Mouse (Mus musculus): ENCODE data around the gene Tac4. TPM values are rescaled to one million over a fixed set of nuclear protein-coding genes. Genes with fewer than 3 reads are reported as not detected.

Tac4 gene
- polyA plus RNA-seq, 1 experiment = 0.44 TPM

DNA sequence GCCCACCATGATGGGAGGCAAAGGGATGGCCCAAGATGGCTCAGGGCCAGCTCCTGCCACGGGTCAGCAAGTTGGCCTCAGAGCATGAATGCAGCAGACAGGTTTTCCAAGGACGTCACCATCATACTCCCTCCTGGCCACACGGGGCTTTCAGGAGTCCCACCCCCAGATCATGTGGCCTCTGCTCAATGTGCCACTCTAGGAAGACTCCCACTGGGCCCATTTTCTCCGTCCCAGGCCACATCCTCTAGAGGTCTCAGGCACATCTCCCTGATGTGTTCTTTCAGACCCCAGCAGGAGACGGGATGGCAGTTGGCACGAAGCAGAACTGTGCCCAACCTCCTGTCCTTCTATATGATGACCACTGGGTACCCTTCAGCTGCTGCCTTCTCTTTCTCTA is 18.7 kb upstream of the Tac4 start:
- TF ChIP-seq POLR2A (IDR thresholded peaks at IDR 0.05; ENCODE audit: low read depth, low read length) (no peak), CTCF (IDR thresholded peaks at IDR 0.05; ENCODE audit: extremely low read depth, insufficient read depth, insufficient read length, insufficient replicate concordance) (no peak)
- WGBS = 75% methylated on average over 6 of the region's 6 CpGs
- H3K27me3 ChIP-seq (ENCODE audit: control insufficient read depth, insufficient read depth, low read length) = no peaks in the 10 kb centered on the region

DNA sequence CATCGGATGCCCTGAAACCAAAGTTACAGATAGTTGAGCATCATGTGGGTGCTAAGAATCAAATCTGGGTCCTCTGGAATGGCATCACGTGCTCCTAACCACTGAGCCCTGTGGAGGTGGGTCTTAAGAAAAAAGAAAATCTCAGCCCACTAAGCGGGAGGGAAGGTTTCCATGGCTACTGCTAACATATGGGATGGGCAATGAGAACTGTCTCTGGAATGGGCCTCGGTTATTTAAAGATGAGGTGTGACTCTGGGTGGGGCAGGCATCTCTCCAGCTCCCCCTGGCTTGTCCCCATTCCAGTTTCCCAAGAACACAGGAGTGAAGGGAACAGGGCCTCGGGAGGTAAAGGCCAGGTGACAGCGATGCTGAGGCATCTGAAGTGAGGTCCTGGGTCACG is 15.9 kb upstream of the Tac4 start:
- TF ChIP-seq CTCF (IDR thresholded peaks at IDR 0.05; ENCODE audit: extremely low read depth, insufficient read depth, insufficient read length, insufficient replicate concordance) (no peak), POLR2A (IDR thresholded peaks at IDR 0.05; ENCODE audit: low read depth, low read length) (no peak)
- Histone ChIP-seq H3K27me3 (ENCODE audit: control insufficient read depth, insufficient read depth, low read length) (no peaks in the 10 kb centered on the region), H3K4me1 (ENCODE audit: control insufficient read depth, insufficient read depth, insufficient read length) (no peaks in the 10 kb centered on the region), H3K36me3 (ENCODE audit: control insufficient read depth, insufficient read depth, low read length) (no peaks in the 10 kb centered on the region), H3K4me3 (ENCODE audit: extremely low read depth, insufficient read depth, insufficient read length) (no peak overlapping the region), H3K27ac (ENCODE audit: insufficient read depth, low read length) (no peak overlapping the region)
- WGBS = 79% methylated on average over 7 of the region's 7 CpGs
- DNase-seq (ENCODE audit: low read depth in 1 of 2, low spot score in 2 of 2) = no peak

More for the DNA sequence above, 18.7 kb upstream of the Tac4 start:
- H3K36me3 ChIP-seq (ENCODE audit: control insufficient read depth, insufficient read depth, low read length) = no peaks in the 10 kb centered on the region
- no peak for DNase-seq (ENCODE audit: low read depth in 1 of 2, low spot score in 2 of 2)
- no peaks in the 10 kb centered on the region for H3K4me1 ChIP-seq (ENCODE audit: control insufficient read depth, insufficient read depth, insufficient read length)
- H3K4me3 ChIP-seq (ENCODE audit: extremely low read depth, insufficient read depth, insufficient read length) = no peak overlapping the region
- no peak overlapping the region for H3K27ac ChIP-seq (ENCODE audit: insufficient read depth, low read length)

DNA sequence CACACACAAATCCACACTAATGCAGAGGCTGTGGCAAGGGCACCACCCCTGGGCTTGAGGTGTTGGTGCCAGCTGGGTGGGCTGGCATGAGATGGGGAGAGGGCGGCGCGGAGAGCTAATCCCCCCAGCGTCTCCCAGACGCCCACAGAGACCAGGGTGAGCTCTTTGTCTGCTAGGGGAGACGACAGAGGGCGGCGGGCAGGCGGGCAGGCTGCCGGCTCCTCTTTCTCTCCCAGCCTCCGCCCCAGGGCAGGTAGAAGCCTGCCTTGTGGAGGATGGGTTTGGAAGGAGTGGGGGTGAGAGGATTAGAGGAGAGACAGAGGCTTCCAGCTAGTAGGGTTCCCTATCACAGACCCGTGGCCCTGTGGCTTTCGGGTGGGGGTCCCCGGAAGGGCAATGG is 14.3 kb upstream of the Tac4 start:
- no peak for DNase-seq (ENCODE audit: low read depth in 1 of 2, low spot score in 2 of 2)
- Histone ChIP-seq H3K27me3 (ENCODE audit: control insufficient read depth, insufficient read depth, low read length) (no peaks in the 10 kb centered on the region), H3K27ac (ENCODE audit: insufficient read depth, low read length) (no peak overlapping the region), H3K36me3 (ENCODE audit: control insufficient read depth, insufficient read depth, low read length) (no peaks in the 10 kb centered on the region), H3K4me1 (ENCODE audit: control insufficient read depth, insufficient read depth, insufficient read length) (no peaks in the 10 kb centered on the region), H3K4me3 (ENCODE audit: extremely low read depth, insufficient read depth, insufficient read length) (no peak overlapping the region)
- WGBS = 89% methylated on average over 14 of the region's 14 CpGs
- TF ChIP-seq POLR2A (IDR thresholded peaks at IDR 0.05; ENCODE audit: low read depth, low read length) = no peak
- TF ChIP-seq CTCF (IDR thresholded peaks at IDR 0.05; ENCODE audit: extremely low read depth, insufficient read depth, insufficient read length, insufficient replicate concordance) = no peak

DNA sequence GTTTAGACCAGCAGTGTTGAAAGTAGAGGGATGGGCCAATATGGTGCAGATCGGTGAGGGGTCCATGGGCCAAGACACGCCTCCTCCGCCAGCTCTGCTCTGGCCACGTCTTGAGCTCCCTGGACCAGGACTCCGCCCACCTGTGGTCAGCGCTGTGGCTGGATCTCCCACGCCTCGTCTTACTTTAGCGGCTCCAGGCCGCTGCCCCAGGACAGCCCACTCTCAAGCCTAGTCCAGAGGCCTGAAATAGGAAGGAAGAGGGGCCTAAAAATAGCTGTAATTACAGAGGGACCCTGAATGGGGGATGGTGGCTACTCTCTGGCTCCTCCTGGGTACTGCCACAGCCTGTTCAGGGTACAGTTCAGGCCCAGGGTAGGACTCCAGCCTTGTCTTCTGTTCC is 11.2 kb upstream of the Tac4 start:
- Histone ChIP-seq H3K4me3 (ENCODE audit: extremely low read depth, insufficient read depth, insufficient read length) (no peak overlapping the region), H3K27me3 (ENCODE audit: control insufficient read depth, insufficient read depth, low read length) (no peaks in the 10 kb centered on the region), H3K36me3 (ENCODE audit: control insufficient read depth, insufficient read depth, low read length) (no peaks in the 10 kb centered on the region), H3K27ac (ENCODE audit: insufficient read depth, low read length) (no peak overlapping the region), H3K4me1 (ENCODE audit: control insufficient read depth, insufficient read depth, insufficient read length) (no peaks in the 10 kb centered on the region)
- TF ChIP-seq POLR2A (IDR thresholded peaks at IDR 0.05; ENCODE audit: low read depth, low read length) (no peak), CTCF (IDR thresholded peaks at IDR 0.05; ENCODE audit: extremely low read depth, insufficient read depth, insufficient read length, insufficient replicate concordance) (no peak)
- WGBS = 34% methylated on average over 10 of the region's 10 CpGs
- no peak for DNase-seq (ENCODE audit: low read depth in 1 of 2, low spot score in 2 of 2)

DNA sequence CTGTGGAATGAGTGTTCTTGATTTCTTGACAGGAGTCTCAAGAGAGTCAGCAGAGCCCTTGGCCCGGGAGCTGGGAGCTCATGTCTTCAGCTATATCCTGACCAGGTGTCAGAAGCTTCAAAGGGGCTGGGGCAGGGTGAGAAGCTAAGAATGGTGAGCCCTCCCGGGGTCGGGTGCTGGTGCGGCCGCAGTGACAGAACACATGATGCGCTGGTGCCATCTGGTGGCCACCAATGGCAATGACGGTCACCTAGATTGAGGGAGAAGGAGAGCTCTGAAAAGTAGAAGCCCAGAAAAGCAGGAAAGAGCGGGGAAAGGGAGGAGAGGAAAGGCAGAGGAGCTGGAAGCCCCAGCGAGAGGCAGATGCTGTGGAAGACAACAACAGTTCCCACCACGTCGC is 10.0 kb upstream of the Tac4 start:
- H3K27ac ChIP-seq (ENCODE audit: insufficient read depth, low read length) = no peak overlapping the region
- H3K27me3 ChIP-seq (ENCODE audit: control insufficient read depth, insufficient read depth, low read length) = no peaks in the 10 kb centered on the region

DNA sequence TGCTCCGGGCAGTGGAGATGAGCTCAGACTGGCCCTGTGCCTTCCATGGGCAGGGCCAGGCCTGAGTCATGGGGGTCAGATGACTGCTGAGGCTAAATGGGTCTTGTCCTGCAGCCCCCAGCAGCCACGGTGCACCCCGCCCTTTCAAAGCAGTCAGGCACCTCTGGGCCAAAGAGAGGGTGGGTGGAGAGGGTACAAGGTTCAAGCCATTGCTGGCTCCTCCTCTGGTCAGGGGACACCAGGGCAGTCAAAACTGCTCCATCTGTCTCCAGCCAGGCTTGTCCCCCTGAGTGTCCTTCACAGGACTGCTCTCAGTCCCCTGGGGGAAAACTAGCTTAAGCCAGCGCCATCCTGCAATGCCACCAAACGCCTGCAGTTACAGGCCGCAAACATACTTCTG is 9.2 kb upstream of the Tac4 start:
- WGBS = 91% methylated on average over 6 of the region's 6 CpGs
- DNase-seq (ENCODE audit: low read depth in 1 of 2, low spot score in 2 of 2) = no peak
- H3K27ac ChIP-seq (ENCODE audit: insufficient read depth, low read length) = no peak overlapping the region
- H3K27me3 ChIP-seq (ENCODE audit: control insufficient read depth, insufficient read depth, low read length) = no peaks in the 10 kb centered on the region
- TF ChIP-seq POLR2A (IDR thresholded peaks at IDR 0.05; ENCODE audit: low read depth, low read length) = no peak
- no peak for TF ChIP-seq CTCF (IDR thresholded peaks at IDR 0.05; ENCODE audit: extremely low read depth, insufficient read depth, insufficient read length, insufficient replicate concordance)
- no peaks in the 10 kb centered on the region for H3K4me1 ChIP-seq (ENCODE audit: control insufficient read depth, insufficient read depth, insufficient read length)
- H3K4me3 ChIP-seq (ENCODE audit: extremely low read depth, insufficient read depth, insufficient read length) = no peak overlapping the region
- H3K36me3 ChIP-seq (ENCODE audit: control insufficient read depth, insufficient read depth, low read length) = no peaks in the 10 kb centered on the region

More for the DNA sequence above, 10.0 kb upstream of the Tac4 start:
- no peaks in the 10 kb centered on the region for H3K4me1 ChIP-seq (ENCODE audit: control insufficient read depth, insufficient read depth, insufficient read length)
- no peaks in the 10 kb centered on the region for H3K36me3 ChIP-seq (ENCODE audit: control insufficient read depth, insufficient read depth, low read length)
- TF ChIP-seq POLR2A (IDR thresholded peaks at IDR 0.05; ENCODE audit: low read depth, low read length) (no peak), CTCF (IDR thresholded peaks at IDR 0.05; ENCODE audit: extremely low read depth, insufficient read depth, insufficient read length, insufficient replicate concordance) (peak; percentile 92)
- peak in 1 of 2 experiments; percentile 60 for DNase-seq (ENCODE audit: low read depth in 1 of 2, low spot score in 2 of 2)
- no peak overlapping the region for H3K4me3 ChIP-seq (ENCODE audit: extremely low read depth, insufficient read depth, insufficient read length)
- WGBS = 6% methylated on average over 11 of the region's 11 CpGs

DNA sequence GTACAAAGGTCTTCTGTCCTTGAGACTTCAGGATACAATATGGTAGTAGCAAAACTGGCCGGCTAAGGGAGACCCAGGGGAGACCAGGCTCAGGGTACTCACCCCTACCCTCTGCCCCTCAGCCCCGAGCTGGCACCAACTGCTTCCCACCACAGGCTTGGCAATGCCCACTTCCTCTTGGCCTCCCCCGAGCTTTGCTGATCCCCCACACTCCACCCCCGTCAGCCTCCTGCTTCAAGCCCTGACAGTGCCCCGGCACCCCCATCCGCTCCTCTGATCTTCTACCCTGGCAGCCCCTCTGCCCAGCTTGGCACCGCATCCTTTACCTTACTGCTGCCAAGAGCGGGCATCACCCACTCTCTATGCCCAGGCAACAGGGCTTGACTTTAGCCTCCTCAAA is 7.2 kb upstream of the Tac4 start:
- Histone ChIP-seq H3K27me3 (ENCODE audit: control insufficient read depth, insufficient read depth, low read length) (no peaks in the 10 kb centered on the region), H3K4me3 (ENCODE audit: extremely low read depth, insufficient read depth, insufficient read length) (no peak overlapping the region), H3K36me3 (ENCODE audit: control insufficient read depth, insufficient read depth, low read length) (no peaks in the 10 kb centered on the region), H3K4me1 (ENCODE audit: control insufficient read depth, insufficient read depth, insufficient read length) (no peaks in the 10 kb centered on the region), H3K27ac (ENCODE audit: insufficient read depth, low read length) (no peak overlapping the region)
- TF ChIP-seq POLR2A (IDR thresholded peaks at IDR 0.05; ENCODE audit: low read depth, low read length) (no peak), CTCF (IDR thresholded peaks at IDR 0.05; ENCODE audit: extremely low read depth, insufficient read depth, insufficient read length, insufficient replicate concordance) (no peak)
- WGBS = 16% methylated on average over 8 of the region's 8 CpGs
- no peak for DNase-seq (ENCODE audit: low read depth in 1 of 2, low spot score in 2 of 2)
